Mouse (Mus musculus) urinary bladder, postnatal 36 days (tissue): ENCODE data around the gene Trp63.
"Not testable (repeated sequence)": the region's sequence is repeated elsewhere in the genome, so short reads cannot be mapped to it uniquely, and the experiment has no call there.

Experiments used
- DNase-seq, 2 experiments: peaks; one replicate each; pipeline ENCODE4 v3.0.0; 2022; ENCODE audit warnings: low spot score in 2 of 2, mixed read lengths in 1 of 2

Trp63 gene

GRCm38 (mm10) chr16:25683531-25684248 lies at the start of gene Trp63:
Gene Trp63, plus strand, starts transcription at chr16:25683763.
- no peak for DNase-seq

GRCm38 (mm10) chr16:25644716-25645115 lies 38.8 kb upstream of the Trp63 start:
- not testable (repeated sequence) for DNase-seq

DNA sequence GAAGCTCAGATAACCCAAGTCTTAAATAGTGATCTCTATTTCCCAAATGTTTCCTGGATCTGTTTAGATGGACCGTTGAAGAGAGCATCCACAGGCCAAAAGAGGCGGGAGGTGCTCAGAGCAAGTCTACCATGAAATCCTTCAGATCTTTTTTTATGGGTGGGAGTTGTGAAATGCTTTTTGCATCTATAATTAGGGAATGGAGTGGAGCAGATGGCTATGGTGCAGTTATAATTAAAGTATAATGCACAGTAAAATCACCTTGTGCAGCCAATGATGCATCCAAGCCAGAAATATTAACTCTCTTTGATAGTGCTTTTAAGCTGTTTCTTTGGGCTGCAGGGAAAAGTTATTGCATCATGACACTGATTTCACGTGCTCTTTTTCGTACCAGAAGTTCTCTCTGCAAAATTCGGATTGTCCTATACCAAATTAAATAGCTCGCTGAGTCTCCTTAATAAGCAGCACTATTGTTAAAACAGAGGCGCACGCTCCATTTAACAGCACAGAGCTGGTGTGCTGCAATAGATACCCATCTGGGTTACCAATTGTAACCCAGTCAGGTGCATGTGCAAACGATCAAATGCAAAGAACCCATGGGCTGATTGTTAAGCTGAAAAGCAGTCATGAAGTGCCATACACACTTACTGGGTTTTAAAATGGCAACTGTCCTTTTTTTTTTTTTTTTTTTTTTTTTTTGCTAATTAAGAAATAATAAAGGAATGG lies 22.9 kb upstream of the Trp63 start:
- no peak for DNase-seq

- DNase-seq, result no peak
These were observed 20.4 kb upstream of the Trp63 start for GRCm38 (mm10) chr16:25663116-25663515.

DNA sequence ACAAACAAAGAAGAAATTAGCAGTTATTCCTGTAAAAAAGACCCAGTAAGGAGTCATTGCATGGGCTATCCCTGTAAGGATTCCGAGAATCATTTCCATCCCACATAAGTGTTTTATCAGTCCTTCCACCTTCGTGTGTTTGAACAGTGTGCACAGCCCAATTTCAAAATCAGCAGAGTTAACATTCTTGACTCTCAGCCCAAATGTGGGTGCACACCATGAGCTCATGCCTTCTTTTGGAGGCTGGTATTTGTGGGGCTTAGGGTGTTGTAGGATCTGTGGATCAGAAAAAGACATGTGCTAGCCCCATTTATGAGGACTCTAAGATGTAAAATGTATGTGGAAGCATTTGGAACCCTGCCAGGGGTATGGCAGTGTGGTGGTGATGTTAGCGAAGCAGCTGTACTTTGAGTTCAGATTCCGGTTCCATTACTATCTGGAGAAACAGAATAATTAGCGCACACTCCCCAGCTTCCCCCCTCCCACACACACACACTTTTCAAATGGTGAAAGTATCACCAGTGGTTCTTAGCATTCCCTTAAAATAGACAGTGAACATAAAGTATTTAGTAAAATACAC lies 9.6 kb upstream of the Trp63 start:
- DNase-seq, result no peak

DNA sequence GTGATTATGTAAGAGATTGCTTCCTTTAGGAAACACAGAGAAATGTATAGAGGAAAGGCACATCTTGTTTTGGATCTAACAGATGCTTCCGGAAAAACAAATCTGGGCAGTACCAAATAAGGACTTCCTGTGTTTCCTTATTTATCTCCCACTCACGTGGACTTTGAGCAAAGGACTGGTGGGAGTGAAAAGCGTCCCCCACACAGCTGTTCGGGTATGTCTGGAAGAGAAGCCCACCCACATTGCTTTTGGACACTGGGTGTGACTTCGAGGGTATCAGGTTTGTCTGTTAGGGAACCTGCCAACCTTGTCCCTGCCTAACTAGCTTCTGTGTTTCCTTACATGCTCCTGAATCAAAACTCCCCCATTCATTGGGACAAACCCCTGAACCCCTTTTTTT lies 3.2 kb upstream of the Trp63 start:
- DNase-seq, result no peak

GRCm38 (mm10) chr16:25682533-25682932 lies 1.0 kb upstream of the Trp63 start:
- DNase-seq, result peak in 1 of 2 experiments; percentile 8

GRCm38 (mm10) chr16:25684572-25684971 lies 1.0 kb downstream of the Trp63 start:
- DNase-seq, result no peak

DNA sequence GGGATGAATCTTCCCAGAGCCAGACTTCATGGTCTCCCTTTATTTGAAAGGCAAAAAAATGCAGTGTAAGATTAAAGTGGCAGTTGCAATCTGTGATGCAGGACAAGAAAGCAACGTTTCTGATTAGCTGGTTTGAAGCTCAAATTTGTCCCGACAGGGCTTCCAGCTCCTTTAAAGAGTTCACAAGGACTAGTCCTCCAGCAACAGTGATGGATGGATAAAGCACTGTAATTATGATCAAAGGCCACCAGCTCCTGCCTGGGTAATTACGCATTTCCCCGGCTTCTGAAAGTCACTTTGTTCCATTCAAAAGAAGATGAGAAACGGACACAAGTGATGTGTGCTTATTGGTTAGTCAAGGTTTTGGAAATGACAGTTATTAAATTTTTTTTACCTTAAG lies 7.0 kb downstream of the Trp63 start:
- DNase-seq, result no peak

DNA sequence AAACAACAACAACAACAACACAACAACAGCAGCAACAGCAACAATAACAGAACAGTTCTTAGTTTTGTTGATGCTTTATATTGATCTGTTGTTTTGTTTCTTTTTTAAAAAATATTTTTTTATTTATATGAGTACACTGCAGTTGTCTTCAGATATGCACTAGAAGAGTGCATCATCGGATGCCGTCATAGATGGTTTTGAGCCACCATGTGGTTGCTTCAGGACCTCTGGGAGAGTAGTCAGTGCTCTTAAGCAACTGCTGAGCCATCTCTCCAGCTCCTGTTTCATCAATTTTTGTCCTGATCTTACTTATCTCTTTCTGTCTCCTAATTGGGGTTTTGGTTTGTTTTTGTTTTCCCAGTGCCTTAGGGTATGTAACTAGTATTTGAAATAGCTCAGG lies 17.7 kb downstream of the Trp63 start:
- no peak for DNase-seq

- DNase-seq, result no peak
These were observed 22.7 kb downstream of the Trp63 start for GRCm38 (mm10) chr16:25706260-25706659.

DNA sequence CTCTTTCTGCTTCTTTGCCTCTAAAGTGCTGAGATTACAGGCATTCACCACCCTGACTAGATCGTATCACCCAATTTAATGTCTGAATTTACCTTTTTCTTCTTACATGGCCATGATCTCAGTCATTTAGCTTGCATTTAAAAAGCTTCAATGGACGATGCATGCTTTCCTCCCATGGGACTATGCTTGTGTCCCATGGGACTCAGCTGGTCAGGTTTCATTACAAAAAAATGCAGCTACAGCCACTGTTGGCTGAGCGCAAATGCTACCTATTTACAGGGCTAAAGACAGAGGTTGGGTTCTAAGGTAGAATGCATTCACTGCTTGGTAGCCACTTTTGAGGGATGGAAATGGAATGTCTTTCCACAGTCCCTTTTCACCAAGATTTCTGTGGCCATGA lies 32.2 kb downstream of the Trp63 start:
- no peak for DNase-seq

GRCm38 (mm10) chr16:25723131-25723530 lies 39.6 kb downstream of the Trp63 start:
- DNase-seq, result no peak

DNA sequence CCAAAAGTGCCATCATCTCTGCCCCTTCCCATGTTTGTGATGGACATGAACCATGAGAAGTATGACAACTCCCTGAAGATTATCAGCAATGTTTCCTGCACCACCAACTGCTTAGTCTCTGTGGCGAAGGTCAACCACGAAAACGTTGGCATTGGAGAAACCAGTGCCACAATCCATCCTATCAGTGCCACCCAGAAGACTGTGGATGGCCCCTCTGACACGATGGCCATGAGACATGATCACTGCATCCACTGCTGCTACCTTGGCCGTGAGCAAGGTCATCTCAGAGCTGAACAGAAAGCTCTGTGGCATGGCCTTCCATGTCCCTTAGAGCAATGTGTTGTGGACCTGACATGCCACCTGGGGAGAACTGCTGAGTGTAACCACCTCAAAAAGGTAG lies 43.4 kb downstream of the Trp63 start:
- no peak for DNase-seq

- peak in 1 of 2 experiments; percentile 14 for DNase-seq
These were observed 44.5 kb downstream of the Trp63 start for GRCm38 (mm10) chr16:25727957-25728506.

DNA sequence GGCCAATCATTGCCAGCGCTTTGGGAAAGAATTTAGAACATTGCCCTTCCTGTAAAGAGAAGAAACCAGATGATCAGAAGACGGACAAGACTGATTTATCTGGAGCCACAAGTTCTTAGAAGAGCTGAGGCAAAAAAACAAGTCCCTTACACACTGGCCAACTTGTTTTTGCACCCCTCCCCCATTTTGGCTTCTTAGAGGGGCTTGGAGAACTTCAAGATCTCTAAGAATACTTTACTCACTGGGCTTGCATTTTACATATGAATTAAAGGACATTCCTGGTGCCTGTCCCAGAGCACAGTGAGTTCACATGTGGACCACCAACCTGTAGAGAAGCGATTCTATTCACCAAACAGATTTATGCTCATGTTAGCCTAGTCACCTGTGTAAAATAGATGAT lies 53.3 kb downstream of the Trp63 start:
- DNase-seq, result no peak

- no peak for DNase-seq
These were observed 54.1 kb downstream of the Trp63 start for GRCm38 (mm10) chr16:25737623-25738050.

GRCm38 (mm10) chr16:25746807-25747206 lies 63.2 kb downstream of the Trp63 start:
- DNase-seq, result no peak

GRCm38 (mm10) chr16:25751866-25752265 lies 68.3 kb downstream of the Trp63 start:
- no peak for DNase-seq

GRCm38 (mm10) chr16:25758108-25758507 lies 74.5 kb downstream of the Trp63 start:
- peak; percentile 50 to 70 for DNase-seq

GRCm38 (mm10) chr16:25765549-25765948 lies 82.0 kb downstream of the Trp63 start:
- no peak for DNase-seq

- DNase-seq, result no peak
These were observed 91.0 kb downstream of the Trp63 start for GRCm38 (mm10) chr16:25774611-25775010.

GRCm38 (mm10) chr16:25777501-25777900 lies 93.9 kb downstream of the Trp63 start:
- DNase-seq, result no peak
